Mouse (Mus musculus) kidney, postnatal 14 days (tissue): ENCODE measurements around the gene Sapcd1.
"Not testable (repeated sequence)": the region's sequence is repeated elsewhere in the genome, so short reads cannot be mapped to it uniquely, and the experiment has no call there.

Experiments
- DNase-seq: peaks from one replicate; pipeline ENCODE4 v3.0.0; 2022; ENCODE audit warnings: mixed read lengths

Gene Sapcd1

DNA sequence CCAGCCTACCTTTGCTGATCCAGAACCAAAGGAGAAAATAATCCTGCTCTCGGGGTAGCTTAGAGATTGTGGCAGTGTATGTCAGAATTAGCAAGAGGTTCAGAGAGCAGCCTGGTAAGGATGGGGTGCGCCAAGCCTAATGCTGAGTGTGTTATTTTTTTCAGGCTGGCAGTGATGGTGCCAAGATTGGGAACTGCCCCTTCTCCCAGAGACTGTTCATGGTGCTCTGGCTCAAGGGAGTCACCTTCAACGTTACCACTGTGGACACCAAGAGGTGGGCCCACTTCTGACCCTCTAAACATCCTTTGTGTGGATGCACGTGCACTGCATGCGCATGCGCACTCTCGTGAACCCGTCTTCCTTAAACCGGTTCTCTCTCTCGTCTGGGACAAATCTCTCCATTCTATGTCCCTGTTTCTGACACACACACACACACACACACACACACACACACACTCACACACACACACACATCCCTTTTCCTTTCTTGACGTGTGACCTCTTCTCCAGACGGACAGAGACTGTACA, 24.5 kb upstream of the Sapcd1 start:
- no peak for DNase-seq

DNA sequence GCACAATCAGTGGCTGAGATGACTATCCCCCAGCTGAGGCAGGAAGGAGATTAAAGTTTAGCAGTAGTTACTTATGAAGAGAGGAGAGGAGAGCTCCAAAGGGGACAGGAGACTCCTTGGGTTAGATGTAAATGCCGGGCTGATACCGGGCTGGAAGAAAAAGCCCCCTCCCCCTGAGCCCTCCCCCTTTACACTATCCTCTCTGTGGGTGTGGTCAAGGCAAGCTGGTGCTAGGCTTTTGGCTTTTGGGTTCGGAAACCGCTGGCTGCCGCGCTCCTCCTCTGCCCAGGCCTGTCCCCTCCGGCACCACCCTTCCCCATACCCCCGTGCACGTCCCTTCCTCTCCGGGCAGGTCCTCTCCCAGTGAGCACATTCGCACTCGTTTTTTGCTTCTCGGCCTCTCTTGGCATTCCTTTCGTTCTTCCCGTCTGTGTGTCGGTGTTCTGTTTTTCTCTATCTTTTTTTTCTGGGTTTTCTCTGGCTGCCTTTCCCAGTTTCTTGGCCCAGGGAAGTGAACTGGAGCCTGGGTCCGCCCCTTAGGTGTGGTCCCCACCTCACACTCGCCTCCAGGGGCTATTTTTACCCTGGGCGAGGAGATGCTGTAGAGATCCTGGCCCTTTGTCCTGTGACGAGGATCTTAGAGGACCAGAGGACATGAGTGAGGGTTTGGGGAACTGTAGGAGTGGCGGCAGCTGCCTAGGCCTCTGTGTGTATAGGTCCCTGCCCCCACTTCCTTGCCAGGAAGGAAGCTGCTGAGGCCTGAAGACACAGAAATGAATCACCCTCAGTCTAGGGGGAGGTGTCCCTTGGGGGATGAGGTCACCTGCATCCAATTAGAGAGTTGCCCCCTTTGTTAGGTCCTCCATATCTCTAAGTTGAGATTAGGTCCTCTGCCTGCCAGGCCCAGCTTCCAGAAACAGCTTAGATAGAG, 23.6 kb upstream of the Sapcd1 start:
- peak; percentile 89 for DNase-seq

DNA sequence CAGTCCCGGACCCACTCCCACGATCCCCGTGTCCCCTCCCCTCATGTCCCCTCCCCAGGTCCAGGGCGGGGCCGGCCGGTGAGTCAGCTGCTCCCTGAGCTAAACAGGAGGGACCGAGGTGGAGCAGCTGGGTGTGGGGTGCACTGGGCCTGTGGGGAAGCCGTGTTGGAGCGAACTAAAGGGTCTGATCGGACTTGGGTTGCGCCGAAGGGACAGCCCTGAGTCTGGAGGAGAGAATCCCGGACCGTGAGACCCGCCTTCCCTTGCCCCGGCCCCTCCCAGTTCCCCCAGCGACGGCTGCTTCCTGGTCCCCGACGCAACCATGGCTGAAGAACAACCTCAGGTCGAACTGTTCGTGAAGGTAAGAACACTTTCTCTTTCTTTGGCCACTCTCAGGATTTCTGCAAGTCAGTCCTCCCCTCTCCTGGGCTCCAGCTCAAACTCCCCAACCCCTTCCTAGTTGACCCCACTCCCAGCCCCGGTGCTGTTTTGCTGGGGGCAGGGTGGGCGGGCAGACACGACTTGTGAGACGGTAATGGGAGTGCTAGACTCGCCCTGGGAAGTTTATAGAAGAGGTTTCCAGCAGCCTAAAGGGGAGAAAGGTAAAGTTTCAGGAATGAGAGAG, 22.4 kb upstream of the Sapcd1 start:
- peak; percentile 87 for DNase-seq

GRCm38 (mm10) chr17:35049561-35050016, 21.8 kb upstream of the Sapcd1 start, which contains the start of gene Clic1:
Clic1 (plus strand) TSS chr17:35049966.
- DNase-seq = peak; percentile 72

DNA sequence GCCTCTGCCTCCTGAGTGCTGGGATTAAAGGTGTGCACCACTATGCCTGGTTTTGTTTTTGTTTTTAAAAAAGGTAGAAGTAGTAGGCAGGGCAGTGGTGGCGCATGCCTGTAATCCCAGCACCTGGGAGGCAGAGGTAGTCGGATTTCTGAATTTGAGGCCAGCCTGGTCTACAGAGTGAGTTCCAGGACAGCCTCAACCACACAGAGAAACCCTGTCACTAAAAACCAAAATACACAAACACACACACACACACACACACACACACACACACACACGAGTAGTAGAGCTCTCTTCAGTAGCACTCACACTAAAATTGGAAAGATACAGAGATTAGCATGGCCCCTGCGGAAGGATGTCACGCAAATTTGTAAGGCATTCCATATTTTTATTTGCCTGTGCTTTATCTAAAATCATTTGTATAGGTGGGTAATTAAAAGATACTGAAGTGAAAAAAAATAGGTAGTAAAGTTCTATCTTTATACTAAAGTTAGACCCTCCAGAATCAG, 21.2 kb upstream of the Sapcd1 start:
- DNase-seq = no peak

DNA sequence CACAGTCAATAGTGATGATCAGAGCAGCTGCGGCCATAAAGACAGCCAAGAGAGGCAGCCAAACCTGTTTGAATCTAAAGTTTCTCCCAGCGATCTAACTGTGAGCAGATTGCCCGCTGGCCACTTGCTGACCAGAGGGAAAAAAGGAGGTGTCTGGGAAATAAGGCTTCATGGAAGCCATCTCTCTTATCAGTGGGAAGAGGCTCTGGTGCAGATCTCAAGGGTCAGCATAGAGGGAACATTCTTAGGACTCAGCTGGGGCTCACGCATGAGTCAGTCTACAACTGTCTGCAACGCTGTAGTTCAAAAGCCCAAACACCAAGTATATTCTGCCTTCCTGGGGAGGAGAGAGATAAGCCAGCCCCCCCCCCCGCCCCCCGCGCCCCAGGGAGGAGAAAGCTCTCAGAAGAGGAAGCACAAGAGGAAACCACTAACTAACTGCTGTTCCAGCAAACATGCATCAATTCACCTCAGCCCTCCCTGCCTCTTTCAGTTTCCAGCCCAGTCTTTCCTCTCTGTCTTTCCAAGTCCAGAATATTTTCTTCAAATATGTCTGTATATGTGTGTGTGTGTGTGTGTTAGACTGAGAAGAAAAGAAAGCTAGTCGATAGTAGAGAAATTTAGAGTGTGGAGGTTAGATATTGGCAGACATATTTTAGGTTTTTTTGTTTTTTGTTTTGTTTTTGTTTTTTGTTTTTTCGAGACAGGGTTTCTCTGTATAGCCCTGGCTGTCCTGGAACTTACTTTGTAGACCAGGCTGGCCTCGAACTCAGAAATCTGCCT, 20.5 kb upstream of the Sapcd1 start:
- DNase-seq = peak; percentile 32

GRCm38 (mm10) chr17:35047688-35048087, 19.9 kb upstream of the Sapcd1 start:
- peak; percentile 73 for DNase-seq

GRCm38 (mm10) chr17:35046681-35047455, 19.1 kb upstream of the Sapcd1 start, which contains the start of gene Msh5:
Msh5 (minus strand) TSS chr17:35046745.
- DNase-seq = peak; percentile 99

GRCm38 (mm10) chr17:35045807-35046680, 18.2 kb upstream of the Sapcd1 start:
- DNase-seq = no peak

DNA sequence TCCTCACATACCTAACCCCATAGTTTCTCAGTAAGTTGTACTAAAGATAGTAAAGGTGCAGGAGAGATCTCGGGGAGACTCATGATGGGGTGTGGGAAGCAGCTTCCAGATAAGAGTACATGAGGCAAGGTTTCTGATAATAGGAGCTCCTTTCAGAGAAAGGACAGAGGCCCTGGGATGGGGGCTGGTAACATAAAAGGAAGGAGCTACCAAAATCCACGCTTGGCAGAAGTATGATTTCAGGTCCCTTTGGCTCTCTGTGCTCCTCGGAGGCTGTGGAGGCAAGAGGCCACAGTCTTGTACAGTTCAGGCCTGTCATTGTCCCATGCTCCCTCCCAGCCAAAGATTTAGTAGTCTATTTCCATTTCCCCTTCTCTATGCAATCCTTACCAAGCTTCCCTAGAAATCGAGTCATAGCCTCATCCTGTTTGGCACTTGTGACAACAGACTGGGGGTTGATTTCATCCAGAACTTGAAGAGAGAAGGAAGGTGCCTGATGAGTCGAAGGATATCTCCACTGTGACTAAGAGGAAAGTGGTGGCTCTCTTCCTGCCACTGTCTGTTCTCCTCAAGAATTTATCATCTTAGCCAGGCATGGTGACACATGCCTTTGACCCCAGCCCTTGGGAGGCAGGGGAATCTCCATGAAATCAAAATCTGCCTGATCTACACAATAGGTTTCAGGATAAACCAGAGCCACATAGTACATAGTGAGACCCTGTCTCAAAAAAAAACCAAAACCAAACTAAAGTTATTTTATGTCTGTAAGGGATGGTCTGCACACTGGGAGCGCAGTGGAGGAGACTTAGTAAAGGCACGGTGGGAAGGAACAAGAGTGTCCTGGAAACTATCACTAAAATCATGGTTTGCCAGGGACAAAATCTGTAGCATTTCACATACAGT, 17.3 kb upstream of the Sapcd1 start:
- no peak for DNase-seq

DNA sequence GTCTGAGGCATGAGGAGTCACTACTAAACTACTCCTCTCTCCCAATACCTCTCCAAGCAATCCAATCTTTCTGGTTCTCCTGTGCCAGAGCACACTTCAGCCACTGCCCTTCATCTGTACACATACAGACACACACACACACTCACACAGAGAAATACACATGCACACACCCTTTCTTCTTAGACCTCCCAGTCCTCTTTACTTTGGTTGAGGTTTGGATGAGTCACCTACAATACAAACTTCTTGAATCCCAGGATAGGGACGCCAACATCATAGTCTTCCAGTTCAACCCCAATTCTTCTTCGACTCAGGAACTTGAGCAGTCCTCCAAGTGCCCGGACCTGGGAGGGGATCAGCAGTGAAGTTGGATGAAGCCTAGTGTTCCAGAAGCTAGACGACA, 16.0 kb upstream of the Sapcd1 start:
- DNase-seq = no peak

DNA sequence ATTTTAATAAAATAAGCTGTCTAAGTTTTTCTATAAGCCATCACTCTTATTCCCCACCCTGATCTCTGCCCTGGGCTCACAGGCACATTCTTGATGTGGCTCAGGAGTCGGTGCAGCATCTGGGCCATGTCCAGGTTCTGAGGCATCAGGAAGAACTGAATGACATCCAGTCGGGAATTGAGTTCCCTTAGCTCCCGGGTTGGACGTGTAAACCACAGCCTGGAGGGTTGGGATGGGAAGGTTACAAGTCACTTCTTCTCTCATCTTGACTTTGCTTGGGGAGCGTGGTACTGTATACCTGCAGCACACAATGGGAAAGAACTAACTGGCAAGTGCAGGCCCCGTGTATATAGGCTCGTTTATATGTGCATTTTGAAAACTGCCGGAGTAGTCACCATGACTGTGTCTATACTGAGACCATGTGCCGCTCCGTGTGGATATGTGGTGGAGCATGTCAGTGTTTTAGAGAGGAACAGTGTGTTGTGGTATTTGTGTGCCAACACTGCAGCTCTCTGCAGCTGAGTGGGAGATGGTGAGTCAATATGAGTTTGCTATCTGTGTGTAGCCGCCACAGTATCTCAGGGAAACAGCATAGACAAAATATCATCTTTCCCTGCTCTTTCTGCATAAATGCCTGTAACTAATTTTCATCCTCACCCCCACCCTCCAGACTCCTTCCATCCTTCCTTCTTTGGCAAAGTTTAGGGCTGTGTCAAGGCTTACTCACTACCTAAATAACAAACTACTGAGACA, 11.5 kb upstream of the Sapcd1 start:
- no peak for DNase-seq

GRCm38 (mm10) chr17:35034896-35035295, 7.1 kb upstream of the Sapcd1 start:
- DNase-seq = no peak

DNA sequence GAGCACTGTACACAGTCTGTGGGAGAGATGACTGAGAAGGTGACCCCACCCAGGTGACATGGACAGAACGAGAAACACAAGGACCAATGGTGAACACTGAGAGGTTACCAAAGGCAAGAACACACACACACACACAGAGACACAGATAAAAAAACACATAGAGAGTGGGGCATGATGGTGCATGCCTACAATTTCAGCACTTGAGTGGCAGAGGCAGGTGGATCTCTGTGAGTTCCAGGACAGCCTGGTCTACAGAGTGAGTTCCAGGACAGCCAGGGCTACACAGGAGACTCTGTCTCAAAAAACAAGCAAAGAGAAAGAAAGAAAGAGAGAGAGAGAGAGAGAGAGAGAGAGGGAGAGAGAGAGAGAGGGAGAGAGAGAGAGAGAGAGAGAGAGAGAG, 5.9 kb upstream of the Sapcd1 start:
- not testable (repeated sequence) for DNase-seq

- DNase-seq = no peak
These were observed 4.6 kb upstream of the Sapcd1 start for GRCm38 (mm10) chr17:35032323-35032870.

GRCm38 (mm10) chr17:35031880-35032279, 4.1 kb upstream of the Sapcd1 start:
- no peak for DNase-seq

DNA sequence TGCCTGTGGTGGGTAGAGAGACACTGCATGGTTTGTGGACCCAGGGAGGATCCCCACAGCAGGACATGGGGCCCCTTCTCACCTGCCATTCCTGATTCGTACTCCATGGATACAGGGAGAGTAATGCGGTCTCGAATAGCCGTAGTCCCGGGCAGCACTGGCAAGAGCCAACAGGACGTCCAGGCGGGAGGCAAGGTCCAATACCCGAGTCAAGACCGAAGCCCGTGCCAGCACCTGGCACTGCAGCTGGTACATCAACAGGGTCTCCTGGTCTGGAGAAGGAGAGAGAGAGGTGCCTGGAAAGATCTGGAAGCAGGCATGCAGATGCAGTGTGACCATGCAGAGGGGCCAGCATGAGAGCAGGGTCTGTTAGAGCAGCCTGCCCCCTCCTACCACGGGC, 3.5 kb upstream of the Sapcd1 start:
- no peak for DNase-seq

DNA sequence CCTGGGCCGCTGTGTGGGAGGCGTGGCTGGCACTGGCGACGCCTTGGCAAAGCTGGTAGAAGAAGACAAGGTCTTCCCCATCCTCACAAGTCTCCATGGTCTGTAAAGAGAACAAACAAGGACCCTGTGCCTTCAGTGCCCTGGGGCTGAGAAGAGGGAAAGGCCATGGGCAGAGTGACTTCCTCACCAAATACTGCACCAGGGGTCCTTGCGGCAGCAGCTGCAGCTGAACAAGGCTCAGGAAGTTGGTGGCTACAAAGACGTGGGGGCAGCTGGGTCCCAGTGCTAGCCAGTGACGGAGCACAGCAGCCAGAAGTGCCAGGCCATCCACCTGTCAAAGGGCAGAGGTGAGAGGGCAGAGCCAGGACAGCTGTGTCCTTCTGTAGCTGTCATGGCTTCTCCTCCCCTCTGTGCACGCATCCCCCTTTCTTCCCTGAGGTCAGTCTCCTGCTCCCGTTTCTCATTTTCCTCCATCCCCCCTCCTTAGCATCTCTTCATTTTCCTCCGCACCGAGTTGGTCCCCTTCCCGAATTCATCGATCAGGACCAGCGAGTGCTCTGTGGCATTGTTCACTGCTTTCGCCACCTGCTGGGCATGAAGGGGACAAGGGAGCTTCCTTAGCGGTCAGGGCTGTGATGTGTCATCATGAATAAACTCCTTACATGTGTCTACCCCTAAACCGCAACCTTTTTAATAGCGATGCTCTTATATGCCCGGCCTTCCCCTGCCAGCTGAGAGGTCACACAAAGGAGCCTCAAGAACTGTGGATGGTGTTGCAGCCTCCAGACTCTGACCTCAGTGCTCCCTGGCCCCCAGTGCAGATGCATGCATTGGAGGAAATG, 2.1 kb upstream of the Sapcd1 start:
- no peak for DNase-seq
